Mouse (Mus musculus) MEL (cell line): ENCODE data around the gene Dhrs9. TPM values are rescaled to one million over a fixed set of nuclear protein-coding genes. Genes with fewer than 3 reads are reported as not detected.
"Not testable (repeated sequence)": the region's sequence is repeated elsewhere in the genome, so short reads cannot be mapped to it uniquely, and the experiment has no call there.

Experiments
- DNase-seq: peaks from one replicate; pipeline ENCODE4 v3.0.0; 2011; ENCODE audit warnings: low read depth, low spot score
- H3K27ac ChIP-seq: 2 replicates; pipeline ENCODE4 v1.5.1; 2012; ENCODE audit warnings: low read depth, mild to moderate bottlenecking, control low read depth, low read length, moderate library complexity; ENCODE audit not compliant: control insufficient read depth
- H3K27me3 ChIP-seq, 2 experiments: fragments of 150-350 bp in 1 of 2; sonication (generic) in 1 of 2; 2 replicates each; pipeline ENCODE4 v1.6.1; 2012; ENCODE audit warnings: low read length in 2 of 2, mild to moderate bottlenecking in 2 of 2, improper control_type of control experiment in 1 of 2, moderate library complexity in 1 of 2; ENCODE audit not compliant: insufficient read depth in 2 of 2, control insufficient read depth in 1 of 2
- H3K36me3 ChIP-seq, 2 experiments: 2 replicates each; pipeline ENCODE4 v1.6.1; 2012 to 2014; ENCODE audit warnings: low read length in 2 of 2, improper control_type of control experiment in 1 of 2, inconsistent platforms in 1 of 2, mild to moderate bottlenecking in 1 of 2; ENCODE audit not compliant: insufficient read depth in 2 of 2, control insufficient read depth in 1 of 2
- H3K4me1 ChIP-seq, 2 experiments: fragments of 150-350 bp in 1 of 2; sonication (generic) in 1 of 2; 2 replicates each; pipeline ENCODE4 v1.6.1; 2012; ENCODE audit warnings: low read length in 2 of 2, improper control_type of control experiment in 1 of 2, mild to moderate bottlenecking in 1 of 2; ENCODE audit not compliant: insufficient read depth in 2 of 2, control insufficient read depth in 1 of 2
- H3K4me3 ChIP-seq, 2 experiments: fragments of 150-350 bp in 1 of 2; sonication (generic) in 1 of 2; 2 replicates each; pipeline ENCODE4 v1.5.1; 2012; ENCODE audit warnings: low read depth in 2 of 2, low read length in 2 of 2, mild to moderate bottlenecking in 2 of 2, moderate library complexity in 2 of 2, control low read depth in 1 of 2, improper control_type of control experiment in 1 of 2; ENCODE audit not compliant: control insufficient read depth in 1 of 2, insufficient read depth in 1 of 2
- H3K79me2 ChIP-seq: 2 replicates; pipeline ENCODE4 v1.6.1; 2012; ENCODE audit warnings: mild to moderate bottlenecking, low read length, moderate library complexity; ENCODE audit not compliant: control insufficient read depth, poor library complexity, insufficient read depth
- H3K9ac ChIP-seq: 2 replicates; pipeline ENCODE4 v1.6.1; 2012; ENCODE audit warnings: low read depth, mild to moderate bottlenecking, control low read depth, low read length, moderate library complexity; ENCODE audit not compliant: control insufficient read depth, poor library complexity, severe bottlenecking
- H3K9me3 ChIP-seq: fragments of 150-350 bp; sonication (generic); replicated peaks from 2 replicates; pipeline ENCODE4 v1.6.1; 2012; ENCODE audit warnings: mild to moderate bottlenecking, low read length, improper control_type of control experiment, moderate library complexity; ENCODE audit not compliant: insufficient read depth
- BHLHE40 ChIP-seq: IDR thresholded peaks from 2 replicates; pipeline ENCODE4 v1.6.1; 2012; ENCODE audit warnings: low read depth, mild to moderate bottlenecking, inconsistent platforms, low read length, improper control_type of control experiment, borderline replicate concordance
- ELF1 ChIP-seq: IDR thresholded peaks from 2 replicates; pipeline ENCODE4 v1.6.1; 2014; ENCODE audit warnings: low read depth, mild to moderate bottlenecking, inconsistent platforms, low read length, improper control_type of control experiment, moderate library complexity
- EP300 ChIP-seq, 2 experiments: IDR thresholded peaks; 2 replicates each; pipeline ENCODE4 v1.6.1; 2011; ENCODE audit warnings: improper control_type of control experiment in 2 of 2, low read length in 2 of 2, low read depth in 1 of 2, mild to moderate bottlenecking in 1 of 2
- GABPA ChIP-seq: IDR thresholded peaks from 2 replicates; pipeline ENCODE4 v1.6.1; 2012; ENCODE audit warnings: low read depth, mild to moderate bottlenecking, inconsistent platforms, low read length, improper control_type of control experiment, moderate library complexity
- HCFC1 ChIP-seq: IDR thresholded peaks from 2 replicates; pipeline ENCODE4 v1.6.1; 2012; ENCODE audit warnings: low read depth, mild to moderate bottlenecking, inconsistent platforms, low read length, improper control_type of control experiment, moderate library complexity
- JUND ChIP-seq: IDR thresholded peaks from 2 replicates; pipeline ENCODE4 v1.6.1; 2011; ENCODE audit warnings: low read depth, mild to moderate bottlenecking, improper control_type of control experiment, low read length
- MAX ChIP-seq: IDR thresholded peaks from 2 replicates; pipeline ENCODE4 v1.6.1; 2011; ENCODE audit warnings: low read length, improper control_type of control experiment
- MEF2A ChIP-seq: IDR thresholded peaks from 2 replicates; pipeline ENCODE4 v1.6.1; 2014; ENCODE audit warnings: low read depth, mild to moderate bottlenecking, inconsistent platforms, low read length, improper control_type of control experiment; ENCODE audit not compliant: poor library complexity, insufficient replicate concordance, severe bottlenecking; ENCODE audit errors: extremely low read depth
- MXI1 ChIP-seq: IDR thresholded peaks from 2 replicates; pipeline ENCODE4 v1.6.1; 2011; ENCODE audit warnings: mild to moderate bottlenecking, low read depth, low read length, improper control_type of control experiment
- MYC ChIP-seq: IDR thresholded peaks from 2 replicates; pipeline ENCODE4 v1.6.1; 2011; ENCODE audit warnings: low read depth, mild to moderate bottlenecking, low read length, improper control_type of control experiment, moderate library complexity
- NELFE ChIP-seq: IDR thresholded peaks from 2 replicates; pipeline ENCODE4 v1.6.1; 2011; ENCODE audit warnings: low read depth, low read length, improper control_type of control experiment
- POLR2A ChIP-seq, 2 experiments: IDR thresholded peaks; 2 replicates each; pipeline ENCODE4 v1.6.1; 2011 to 2012; ENCODE audit warnings: low read length in 2 of 2, mild to moderate bottlenecking in 2 of 2, control low read depth in 1 of 2, improper control_type of control experiment in 1 of 2, low read depth in 1 of 2, moderate library complexity in 1 of 2; ENCODE audit not compliant: control insufficient read depth in 1 of 2, insufficient read depth in 1 of 2, poor library complexity in 1 of 2
- POLR2AphosphoS5 ChIP-seq: IDR thresholded peaks from 2 replicates; pipeline ENCODE4 v1.6.1; 2012; ENCODE audit warnings: low read depth, borderline replicate concordance, mild to moderate bottlenecking, inconsistent platforms, low read length, moderate library complexity, mixed read lengths
- RAD21 ChIP-seq: IDR thresholded peaks from 2 replicates; pipeline ENCODE4 v1.6.1; 2011; ENCODE audit warnings: mild to moderate bottlenecking, low read depth, low read length, improper control_type of control experiment
- SMC3 ChIP-seq: IDR thresholded peaks from 2 replicates; pipeline ENCODE4 v1.6.1; 2011; ENCODE audit warnings: low read depth, low read length, improper control_type of control experiment
- TBP ChIP-seq: IDR thresholded peaks from 2 replicates; pipeline ENCODE4 v1.8.0; 2011; ENCODE audit warnings: low read depth, low read length, improper control_type of control experiment
- TCF12 ChIP-seq: IDR thresholded peaks from 2 replicates; pipeline ENCODE4 v1.6.1; 2014; ENCODE audit warnings: low read depth, mild to moderate bottlenecking, inconsistent platforms, low read length, improper control_type of control experiment, moderate library complexity
- USF2 ChIP-seq, 2 experiments: IDR thresholded peaks; 2 replicates each; pipeline ENCODE4 v1.6.1; 2011 to 2012; ENCODE audit warnings: improper control_type of control experiment in 2 of 2, low read length in 2 of 2, borderline replicate concordance in 1 of 2, inconsistent platforms in 1 of 2, low read depth in 1 of 2, mild to moderate bottlenecking in 1 of 2; ENCODE audit not compliant: insufficient read depth in 1 of 2
- polyA plus RNA-seq, 2 experiments: library from polyadenylated mRNA; stranded (reverse) in 1 of 2; unstranded in 1 of 2; fragments of >175 nt in 1 of 2; fragments of >200 nt in 1 of 2; gene quantifications; 2 replicates each; pipeline versions ENCODE4 v1.2.1 to v1.2.4; 2012; ENCODE audit warnings: low replicate concordance in 2 of 2, low read depth in 1 of 2; ENCODE audit not compliant: insufficient read length in 2 of 2, insufficient read depth in 1 of 2, missing spikeins in 1 of 2
- total RNA-seq: library from RNA; depleted of rRNA; stranded (reverse); fragments of 300-350 nt; gene quantifications from 2 replicates; pipeline ENCODE4 v1.2.3, GENCODE M21; 2012

Gene Dhrs9
- total and polyA plus RNA-seq, 3 experiments, result not detected

GRCm38 (mm10) chr2:69342496-69343221 is 37.6 kb upstream of the Dhrs9 start, which contains the start of gene Abcb11:
Gene Abcb11, minus strand, starts transcription at chr2:69342616.
- no peak within 1 kb of the TSS for H3K9ac ChIP-seq

DNA sequence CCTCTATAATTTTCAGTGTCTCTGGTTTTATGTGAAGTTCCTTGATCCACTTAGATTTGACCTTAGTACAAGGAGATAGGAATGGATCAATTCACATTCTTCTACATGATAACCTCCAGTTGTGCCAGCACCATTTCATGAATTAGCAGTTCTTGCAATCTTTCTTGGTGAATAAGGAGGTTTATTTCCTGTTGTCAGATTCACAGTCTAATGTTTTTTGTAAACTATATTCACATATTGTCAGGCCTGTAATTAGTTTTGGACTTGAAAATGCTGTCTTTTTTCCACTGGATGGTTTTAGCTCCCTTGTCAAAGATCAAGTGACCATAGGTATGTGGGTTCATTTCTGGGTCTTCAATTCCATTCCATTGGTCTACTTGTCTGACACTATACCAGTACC is 24.8 kb upstream of the Dhrs9 start:
- H3K36me3 ChIP-seq, H3K4me1 ChIP-seq, H3K4me3 ChIP-seq, DNase-seq, H3K9me3 ChIP-seq, H3K9ac ChIP-seq, H3K27ac ChIP-seq, H3K79me2 ChIP-seq, H3K27me3 ChIP-seq: not testable (repeated sequence)

More at GRCm38 (mm10) chr2:69342496-69343221, 37.6 kb upstream of the Dhrs9 start, which contains the start of gene Abcb11:
- no peaks in the 10 kb centered on the region for H3K36me3 ChIP-seq
- H3K4me3 ChIP-seq, result no peak within 1 kb of the TSS
- H3K79me2 ChIP-seq, result no peaks in the 10 kb centered on the region
- no peaks in the 10 kb centered on the region for H3K9me3 ChIP-seq
- no peaks in the 10 kb centered on the region for H3K4me1 ChIP-seq
- H3K27me3 ChIP-seq, result no peaks in the 10 kb centered on the region
- H3K27ac ChIP-seq, result no peak within 1 kb of the TSS
- no peak for DNase-seq
- TF ChIP-seq BHLHE40 (no peak), MXI1 (no peak), HCFC1 (no peak), GABPA (no peak), POLR2A (IDR thresholded peaks at IDR 0.05; ENCODE audit: control insufficient read depth in 1 of 2, insufficient read depth in 1 of 2, low read depth in 1 of 2, low read length in 2 of 2, poor library complexity in 1 of 2) (no peak), USF2 (IDR thresholded peaks at IDR 0.05; ENCODE audit: borderline replicate concordance in 1 of 2, insufficient read depth in 1 of 2, low read depth in 1 of 2, low read length in 2 of 2) (no peak), MEF2A (no peak), EP300 (IDR thresholded peaks at IDR 0.05; ENCODE audit: low read depth in 1 of 2, low read length in 2 of 2) (no peak), NELFE (no peak), MAX (no peak), POLR2AphosphoS5 (no peak), TBP (no peak), SMC3 (no peak)

DNA sequence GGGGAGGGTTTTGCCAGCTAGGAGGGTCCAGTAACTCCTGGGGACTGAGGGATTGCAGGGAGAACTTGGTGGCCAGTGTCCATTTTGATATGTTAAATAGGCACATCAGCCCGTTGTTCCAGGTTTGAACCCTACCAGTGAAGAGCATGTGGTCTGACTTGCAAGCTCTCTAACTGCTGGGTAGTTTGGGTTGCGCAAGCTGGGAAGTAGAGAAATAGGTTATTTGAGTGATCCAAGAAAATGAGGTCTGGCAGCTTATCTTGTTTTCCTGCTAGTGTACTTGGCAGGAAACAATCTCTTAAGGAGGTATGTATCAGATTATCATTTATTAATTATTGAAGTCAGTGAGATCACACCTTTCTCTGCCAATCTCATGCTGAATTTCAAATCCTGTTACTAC is 15.4 kb upstream of the Dhrs9 start:
- no peaks in the 10 kb centered on the region for H3K9me3 ChIP-seq
- TF ChIP-seq MXI1, result no peak
- TF ChIP-seq TCF12, result no peak
- no peak for TF ChIP-seq USF2 (IDR thresholded peaks at IDR 0.05; ENCODE audit: borderline replicate concordance in 1 of 2, insufficient read depth in 1 of 2, low read depth in 1 of 2, low read length in 2 of 2)
- no peak for TF ChIP-seq MYC
- TF ChIP-seq ELF1, result no peak
- TF ChIP-seq RAD21, result no peak
- TF ChIP-seq JUND, result no peak
- H3K27me3 ChIP-seq, result no peaks in the 10 kb centered on the region
- no peaks in the 10 kb centered on the region for H3K4me1 ChIP-seq
- H3K9ac ChIP-seq, result no peak overlapping the region
- H3K79me2 ChIP-seq, result no peaks in the 10 kb centered on the region
- H3K4me3 ChIP-seq, result no peak overlapping the region
- no peak for DNase-seq
- no peak overlapping the region for H3K27ac ChIP-seq
- no peaks in the 10 kb centered on the region for H3K36me3 ChIP-seq
